Mouse (Mus musculus) kidney, embryonic 16.5 days (tissue): Measurements from ENCODE around the gene Spaca6. TPM values are rescaled to one million over a fixed set of nuclear protein-coding genes. Genes with fewer than 3 reads are reported as not detected.

Experiments used
- ATAC-seq: fragments of 200-750 bp; cut with Nextera tagmentation; 2 replicates; pipeline ENCODE4 v1.8.0; 2017; ENCODE audit warnings: moderate TSS enrichment; ENCODE audit not compliant: low FRiP score, low TSS enrichment
- H3K27ac ChIP-seq: fragments of 300-500 bp; sonication (generic); 2 replicates; pipeline ENCODE4 v1.5.1; 2014; ENCODE audit warnings: low read length
- H3K27me3 ChIP-seq: fragments of 300-500 bp; sonication (generic); 2 replicates; pipeline ENCODE4 v1.6.1; 2014; ENCODE audit warnings: low read length, control low read depth, mixed read lengths; ENCODE audit not compliant: insufficient read depth
- H3K36me3 ChIP-seq: fragments of 300-500 bp; sonication (generic); 2 replicates; pipeline ENCODE4 v1.6.1; 2014; ENCODE audit warnings: low read length, control low read depth, mixed read lengths; ENCODE audit not compliant: insufficient read depth
- H3K4me1 ChIP-seq: fragments of 300-500 bp; sonication (generic); 2 replicates; pipeline ENCODE4 v1.6.1; 2014; ENCODE audit warnings: low read length, control low read depth, mixed read lengths; ENCODE audit not compliant: insufficient read depth
- H3K4me2 ChIP-seq: fragments of 300-500 bp; sonication (generic); replicated peaks from 2 replicates; pipeline ENCODE4 v1.6.1; 2014; ENCODE audit warnings: low read depth, low read length
- H3K4me3 ChIP-seq: fragments of 300-500 bp; sonication (generic); 2 replicates; pipeline ENCODE4 v1.5.1; 2014; ENCODE audit warnings: mild to moderate bottlenecking, low read length
- H3K9ac ChIP-seq: fragments of 300-500 bp; sonication (generic); replicated peaks from 2 replicates; pipeline ENCODE4 v1.6.1; 2014; ENCODE audit warnings: low read length
- H3K9me3 ChIP-seq: fragments of 300-500 bp; sonication (generic); 2 replicates; pipeline ENCODE4 v1.6.1; 2016; ENCODE audit warnings: low read length, control low read depth
- WGBS: fragments of 180-500 bp; shearing (Covaris S2); extraction: QIAGEN DNeasy Blood & Tissue Kit; methylation state at CpG from one replicate; pipeline ENCODE4 v1.1.7; 2014; 5-methylcytosine and 5-hydroxymethylcytosine counted together
- microRNA counts: library from miRNA; unstranded; fragments of <30 nt; microRNA quantifications from one replicate; lab custom pipeline; 2016
- microRNA-seq: library from miRNA; unstranded; fragments of <30 nt; microRNA quantifications from one replicate; pipeline ENCODE4, GENCODE M21; 2016
- polyA plus RNA-seq: library from polyadenylated mRNA; unstranded; fragments of >200 nt; fragmentation: Nextera tagmentation; extraction: Ambion mirVana; gene quantifications from 2 replicates; pipeline ENCODE4 v1.2.1, GENCODE M21; 2015

The Spaca6 gene
- polyA plus RNA-seq, 1 experiment from 2014 or later = 30.6 TPM

GRCm38 (mm10) chr17:17889732-17890425, 62.9 kb downstream of the Spaca6 start:
- H3K36me3 ChIP-seq = no peaks in the 10 kb centered on the region
- no peaks in the 10 kb centered on the region for H3K27me3 ChIP-seq
- no peaks in the 10 kb centered on the region for H3K4me1 ChIP-seq
- 90% methylated on average over 2 of the region's 2 CpGs for WGBS
- no peak for ATAC-seq
- no peak overlapping the region for H3K4me3 ChIP-seq
- H3K27ac ChIP-seq = no peak overlapping the region
- H3K4me2 ChIP-seq = no peak overlapping the region
- no peak overlapping the region for H3K9ac ChIP-seq
- no peaks in the 10 kb centered on the region for H3K9me3 ChIP-seq

MicroRNAs encoded within 50 kb of the gene (microRNA counts, 519-probe panel; counts per million panel counts)
- microRNA mmu-let-7e (lab: Ali Mortazavi, UCI) = 4,983 counts per million, percentile 97 among the panel's probes with 10 or more counts
- microRNA mmu-miR-125a-3p (lab: Ali Mortazavi, UCI) = 3,381 counts per million, percentile 78 among the panel's probes with 10 or more counts
- microRNA mmu-miR-125a-5p (lab: Ali Mortazavi, UCI) = 5,294 counts per million, percentile 98 among the panel's probes with 10 or more counts
- microRNA mmu-miR-99b (lab: Ali Mortazavi, UCI) = 4,330 counts per million, percentile 92 among the panel's probes with 10 or more counts

Small RNA genes lying within 50 kb of the gene (microRNA-seq; reads per million reads assigned to microRNA genes)
- gene Gm25927 (not detected), gene Mir125a (3,369 reads per million, percentile 88 among the genes with 10 or more reads in this experiment), gene Mir99b (15,548 reads per million, percentile 96 among the genes with 10 or more reads in this experiment), gene Mirlet7e (not detected)

Other genes starting within 250 kb of the Spaca6 start
- gene Lnpep, start 202.1 kb upstream of the Spaca6 start, polyA plus RNA-seq = 7.8 and 9.8 TPM in 2 replicates
- gene Vmn2r90, start 123.4 kb upstream of the Spaca6 start, polyA plus RNA-seq = not detected in 2 replicates
- gene Has1, start 28.0 kb downstream of the Spaca6 start, polyA plus RNA-seq = 0.74 and 0.78 TPM in 2 replicates
- gene Fpr1, start 56.8 kb downstream of the Spaca6 start, polyA plus RNA-seq = 0.39 and 0.57 TPM in 2 replicates
- 0.14 and 0.15 TPM in 2 replicates for gene Fpr2, start 60.7 kb downstream of the Spaca6 start, polyA plus RNA-seq
- not detected in 2 replicates for gene Fpr3, start 60.7 kb downstream of the Spaca6 start, polyA plus RNA-seq
- gene Fpr-rs4, start 194.6 kb downstream of the Spaca6 start, polyA plus RNA-seq = not detected in 2 replicates
- gene Vmn2r124, start 222.3 kb downstream of the Spaca6 start, polyA plus RNA-seq = not detected in 2 replicates